Mouse (Mus musculus): ENCODE data around the gene Ppm1l.

Gene Ppm1l

GRCm38 (mm10) chr3:69316391-69317195, at the start of gene Ppm1l:
Gene Ppm1l (plus strand): TSS chr3:69316861.
- peak; percentile 89 for DNase-seq (ENCODE audit: low spot score)

- DNase-seq (ENCODE audit: low spot score): no peak
Observed at GRCm38 (mm10) chr3:69271812-69272211, 44.8 kb upstream of the Ppm1l start.

- DNase-seq (ENCODE audit: low spot score): no peak
Observed at GRCm38 (mm10) chr3:69274018-69274663, 42.5 kb upstream of the Ppm1l start.

GRCm38 (mm10) chr3:69274664-69275312, 41.9 kb upstream of the Ppm1l start:
- no peak for DNase-seq (ENCODE audit: low spot score)

- DNase-seq (ENCODE audit: low spot score): no peak
Observed at GRCm38 (mm10) chr3:69278648-69279047, 38.0 kb upstream of the Ppm1l start.

- no peak for DNase-seq (ENCODE audit: low spot score)
Observed at GRCm38 (mm10) chr3:69282406-69282805, 34.3 kb upstream of the Ppm1l start.

- no peak for DNase-seq (ENCODE audit: low spot score)
Observed at GRCm38 (mm10) chr3:69283085-69283847, 33.4 kb upstream of the Ppm1l start.

- no peak for DNase-seq (ENCODE audit: low spot score)
Observed at GRCm38 (mm10) chr3:69289833-69290232, 26.8 kb upstream of the Ppm1l start.

- peak; percentile 70 for DNase-seq (ENCODE audit: low spot score)
Observed at GRCm38 (mm10) chr3:69290294-69290693, 26.4 kb upstream of the Ppm1l start.

- DNase-seq (ENCODE audit: low spot score): no peak
Observed at GRCm38 (mm10) chr3:69290844-69291243, 25.8 kb upstream of the Ppm1l start.

GRCm38 (mm10) chr3:69292628-69293027, 24.0 kb upstream of the Ppm1l start:
- no peak for DNase-seq (ENCODE audit: low spot score)

GRCm38 (mm10) chr3:69296270-69296669, 20.4 kb upstream of the Ppm1l start:
- no peak for DNase-seq (ENCODE audit: low spot score)

GRCm38 (mm10) chr3:69300121-69300520, 16.5 kb upstream of the Ppm1l start:
- DNase-seq (ENCODE audit: low spot score): no peak

GRCm38 (mm10) chr3:69315810-69316390, 761 bp upstream of the Ppm1l start:
- DNase-seq (ENCODE audit: low spot score): no peak

- DNase-seq (ENCODE audit: low spot score): no peak
Observed at GRCm38 (mm10) chr3:69317251-69318125, 827 bp downstream of the Ppm1l start.

- DNase-seq (ENCODE audit: low spot score): peak; percentile 41
Observed at GRCm38 (mm10) chr3:69318131-69318951, 1.7 kb downstream of the Ppm1l start.

GRCm38 (mm10) chr3:69319061-69319720, 2.5 kb downstream of the Ppm1l start:
- no peak for DNase-seq (ENCODE audit: low spot score)

- peak; percentile 54 for DNase-seq (ENCODE audit: low spot score)
Observed at GRCm38 (mm10) chr3:69323982-69324381, 7.3 kb downstream of the Ppm1l start.

- no peak for DNase-seq (ENCODE audit: low spot score)
Observed at GRCm38 (mm10) chr3:69329910-69330309, 13.2 kb downstream of the Ppm1l start.

Data from ovary, postnatal 36 days (tissue).